Mouse (Mus musculus): Measurements from ENCODE around the gene Aqp1.

Aqp1 gene

GRCm38 (mm10) chr6:55335989-55336514 lies at the start of gene Aqp1:
TSS of gene Aqp1 (plus strand) at chr6:55336432.
- in situ Hi-C loops (cut with MboI, MseI) = no loop called here

- in situ Hi-C loops (cut with MboI, MseI) = no loop called here
These were observed 48.1 kb upstream of the Aqp1 start for GRCm38 (mm10) chr6:55288007-55288602.

GRCm38 (mm10) chr6:55294549-55295131 lies 41.6 kb upstream of the Aqp1 start:
- in situ Hi-C loops (cut with MboI, MseI) = no loop called here

- in situ Hi-C loops (cut with MboI, MseI) = no loop called here
These were observed 40.9 kb upstream of the Aqp1 start for GRCm38 (mm10) chr6:55295325-55295724.

GRCm38 (mm10) chr6:55299482-55299881 lies 36.8 kb upstream of the Aqp1 start:
- in situ Hi-C loops (cut with MboI, MseI) = no loop called here

- in situ Hi-C loops (cut with MboI, MseI) = no loop called here
These were observed 36.3 kb upstream of the Aqp1 start for GRCm38 (mm10) chr6:55299917-55300316.

GRCm38 (mm10) chr6:55300704-55301103 lies 35.5 kb upstream of the Aqp1 start:
- in situ Hi-C loops (cut with MboI, MseI) = no loop called here

GRCm38 (mm10) chr6:55310179-55310578 lies 26.1 kb upstream of the Aqp1 start:
- in situ Hi-C loops (cut with MboI, MseI) = no loop called here

- in situ Hi-C loops (cut with MboI, MseI) = no loop called here
These were observed 24.3 kb upstream of the Aqp1 start for GRCm38 (mm10) chr6:55311962-55312361.

- in situ Hi-C loops (cut with MboI, MseI) = no loop called here
These were observed 22.3 kb upstream of the Aqp1 start for GRCm38 (mm10) chr6:55313893-55314292.

- in situ Hi-C loops (cut with MboI, MseI) = no loop called here
These were observed 21.6 kb upstream of the Aqp1 start for GRCm38 (mm10) chr6:55314628-55315027.

- in situ Hi-C loops (cut with MboI, MseI) = no loop called here
These were observed 17.6 kb upstream of the Aqp1 start for GRCm38 (mm10) chr6:55318597-55318996.

- in situ Hi-C loops (cut with MboI, MseI) = no loop called here
These were observed 16.4 kb upstream of the Aqp1 start for GRCm38 (mm10) chr6:55319585-55320551.

- in situ Hi-C loops (cut with MboI, MseI) = no loop called here
These were observed 15.3 kb upstream of the Aqp1 start for GRCm38 (mm10) chr6:55320894-55321293.

GRCm38 (mm10) chr6:55321518-55321917 lies 14.7 kb upstream of the Aqp1 start:
- in situ Hi-C loops (cut with MboI, MseI) = no loop called here

- in situ Hi-C loops (cut with MboI, MseI) = no loop called here
These were observed 13.3 kb upstream of the Aqp1 start for GRCm38 (mm10) chr6:55322980-55323379.

GRCm38 (mm10) chr6:55323908-55324634 lies 12.2 kb upstream of the Aqp1 start:
- in situ Hi-C loops (cut with MboI, MseI) = no loop called here

- in situ Hi-C loops (cut with MboI, MseI) = no loop called here
These were observed 11.4 kb upstream of the Aqp1 start for GRCm38 (mm10) chr6:55324785-55325184.

GRCm38 (mm10) chr6:55326299-55326698 lies 9.9 kb upstream of the Aqp1 start:
- in situ Hi-C loops (cut with MboI, MseI) = no loop called here

GRCm38 (mm10) chr6:55327326-55327725 lies 8.9 kb upstream of the Aqp1 start:
- in situ Hi-C loops (cut with MboI, MseI) = no loop called here

GRCm38 (mm10) chr6:55328179-55328578 lies 8.1 kb upstream of the Aqp1 start:
- in situ Hi-C loops (cut with MboI, MseI) = no loop called here

GRCm38 (mm10) chr6:55331315-55331714 lies 4.9 kb upstream of the Aqp1 start:
- in situ Hi-C loops (cut with MboI, MseI) = no loop called here

All from T-helper 2 cell (primary cell).